Mouse (Mus musculus): Measurements from ENCODE around the gene Ambp. TPM values are rescaled to one million over a fixed set of nuclear protein-coding genes. Genes with fewer than 3 reads are reported as not detected.
A peak's percentile ranks its signal among the peaks of the same experiment; 100 is the strongest.

Ambp gene
- polyA plus RNA-seq (2021): 0.10 TPM

- DNase-seq (ENCODE audit: low read depth, low spot score) (no peak), ATAC-seq (no peak)
- TF ChIP-seq CTCF (IDR thresholded peaks at IDR 0.05): no peak
- ChIA-PET POLR2A (interaction anchor here (0.8 kb wide), 1 partner anchor 13 kb away, joined by 3 read pairs; no protein-coding TSS in a partner anchor), CTCF (interaction anchor here (1.2 kb wide), 1 partner anchor 25 kb away, joined by 3 read pairs; no protein-coding TSS in a partner anchor)
- no peaks in the 10 kb centered on the region for H3K27me3 ChIP-seq
- in situ Hi-C loops (cut with MboI; ENCODE audit: low pct_unique_long_range_greater_than_20kb): loop anchor here (25.0 kb wide), 1 partner anchor 783 kb away; no protein-coding TSS in a partner anchor
These were observed at the start of gene Ambp for GRCm38 (mm10) chr4:63154699-63155098. Ambp (minus strand) TSS chr4:63154799.

- H3K27me3 ChIP-seq: no peaks in the 10 kb centered on the region
- DNase-seq (ENCODE audit: low read depth, low spot score) (no peak), ATAC-seq (no peak)
- in situ Hi-C loops (cut with MboI; ENCODE audit: low pct_unique_long_range_greater_than_20kb): loop anchor here (5.0 kb wide), 1 partner anchor 37 kb away; no protein-coding TSS in a partner anchor
- POLR2A ChIA-PET: no interaction called here
- CTCF ChIA-PET: interaction anchor here (1.3 kb wide), 1 partner anchor 45 kb away, joined by 3 read pairs; no protein-coding TSS in a partner anchor
- no peak for TF ChIP-seq CTCF (IDR thresholded peaks at IDR 0.05)
These were observed 49.3 kb upstream of the Ambp start for GRCm38 (mm10) chr4:63203874-63204273.

GRCm38 (mm10) chr4:63199366-63199765, 44.8 kb upstream of the Ambp start:
- CTCF ChIA-PET: no interaction called here
- H3K27me3 ChIP-seq: no peaks in the 10 kb centered on the region
- DNase-seq (ENCODE audit: low read depth, low spot score): no peak
- POLR2A ChIA-PET: no interaction called here
- no peak for TF ChIP-seq CTCF (IDR thresholded peaks at IDR 0.05)
- ATAC-seq: no peak
- in situ Hi-C loops (cut with MboI; ENCODE audit: low pct_unique_long_range_greater_than_20kb): no loop called here

GRCm38 (mm10) chr4:63194366-63194765, 39.8 kb upstream of the Ambp start:
- TF ChIP-seq CTCF (IDR thresholded peaks at IDR 0.05): no peak
- ChIA-PET POLR2A (no interaction called here), CTCF (no interaction called here)
- no peak for ATAC-seq
- peaks cover 2% of the 10 kb centered on the region for H3K27me3 ChIP-seq
- DNase-seq (ENCODE audit: low read depth, low spot score): no peak
- in situ Hi-C loops (cut with MboI; ENCODE audit: low pct_unique_long_range_greater_than_20kb): no loop called here

GRCm38 (mm10) chr4:63191641-63192040, 37.0 kb upstream of the Ambp start:
- TF ChIP-seq CTCF (IDR thresholded peaks at IDR 0.05): no peak
- in situ Hi-C loops (cut with MboI; ENCODE audit: low pct_unique_long_range_greater_than_20kb): no loop called here
- ATAC-seq (no peak), DNase-seq (ENCODE audit: low read depth, low spot score) (no peak)
- CTCF ChIA-PET: no interaction called here
- POLR2A ChIA-PET: interaction anchor here (0.6 kb wide), 1 partner anchor 52 kb away, joined by 4 read pairs; no protein-coding TSS in a partner anchor
- peaks cover 3% of the 10 kb centered on the region for H3K27me3 ChIP-seq

- DNase-seq (ENCODE audit: low read depth, low spot score) (no peak), ATAC-seq (no peak)
- TF ChIP-seq CTCF (IDR thresholded peaks at IDR 0.05): no peak
- in situ Hi-C loops (cut with MboI; ENCODE audit: low pct_unique_long_range_greater_than_20kb): no loop called here
- POLR2A ChIA-PET: no interaction called here
- H3K27me3 ChIP-seq: peaks cover 3% of the 10 kb centered on the region
- CTCF ChIA-PET: interaction anchor here (1.1 kb wide), 1 partner anchor 28 kb away, joined by 3 read pairs; no protein-coding TSS in a partner anchor
These were observed 31.8 kb upstream of the Ambp start for GRCm38 (mm10) chr4:63186281-63186870.

GRCm38 (mm10) chr4:63181556-63181955, 27.0 kb upstream of the Ambp start:
- ChIA-PET CTCF (interaction anchor here (0.9 to 1.9 kb wide), 4 partner anchors 22 to 189 kb away, joined by 3 to 12 read pairs (median 4); partner anchors contain the start of gene Col27a1), POLR2A (interaction anchor here (0.6 kb wide), 1 partner anchor 326 kb away, joined by 4 read pairs; no protein-coding TSS in a partner anchor)
- no peak for TF ChIP-seq CTCF (IDR thresholded peaks at IDR 0.05)
- H3K27me3 ChIP-seq: no peaks in the 10 kb centered on the region
- DNase-seq (ENCODE audit: low read depth, low spot score) (no peak), ATAC-seq (peak; percentile 39)
- in situ Hi-C loops (cut with MboI; ENCODE audit: low pct_unique_long_range_greater_than_20kb): no loop called here

GRCm38 (mm10) chr4:63171969-63172685, 17.5 kb upstream of the Ambp start, which contains the start of gene Kif12:
Kif12 (minus strand) TSS chr4:63172131.
- H3K27me3 ChIP-seq: no peaks in the 10 kb centered on the region
- no peak for TF ChIP-seq CTCF (IDR thresholded peaks at IDR 0.05)
- in situ Hi-C loops (cut with MboI; ENCODE audit: low pct_unique_long_range_greater_than_20kb): loop anchor here (25.0 kb wide), 1 partner anchor 765 kb away; no protein-coding TSS in a partner anchor
- ChIA-PET POLR2A (interaction anchor here (1.2 kb wide), 1 partner anchor 12 kb away, joined by 4 read pairs; no protein-coding TSS in a partner anchor), CTCF (interaction anchor here (1.0 to 1.8 kb wide), 3 partner anchors 13 to 147 kb away, joined by 4 to 5 read pairs (median 4); partner anchors contain the start of gene Col27a1)
- DNase-seq (ENCODE audit: low read depth, low spot score) (peak; percentile 65), ATAC-seq (peak; percentile 88)

GRCm38 (mm10) chr4:63171122-63171521, 16.5 kb upstream of the Ambp start:
- ChIA-PET POLR2A (interaction anchor here (1.2 kb wide), 1 partner anchor 11 kb away, joined by 4 read pairs; no protein-coding TSS in a partner anchor), CTCF (interaction anchor here (1.0 to 1.8 kb wide), 3 partner anchors 12 to 148 kb away, joined by 3 to 5 read pairs (median 4); no protein-coding TSS in a partner anchor)
- TF ChIP-seq CTCF (IDR thresholded peaks at IDR 0.05): no peak
- DNase-seq (ENCODE audit: low read depth, low spot score): no peak
- in situ Hi-C loops (cut with MboI; ENCODE audit: low pct_unique_long_range_greater_than_20kb): loop anchor here (25.0 kb wide), 1 partner anchor 766 kb away; no protein-coding TSS in a partner anchor
- no peak for ATAC-seq
- H3K27me3 ChIP-seq: no peaks in the 10 kb centered on the region

- in situ Hi-C loops (cut with MboI; ENCODE audit: low pct_unique_long_range_greater_than_20kb): loop anchor here (25.0 kb wide), 1 partner anchor 767 kb away; no protein-coding TSS in a partner anchor
- H3K27me3 ChIP-seq: no peaks in the 10 kb centered on the region
- CTCF ChIA-PET: interaction anchor here (0.9 to 1.0 kb wide), 2 partner anchors 12 to 45 kb away, joined by 3 read pairs; no protein-coding TSS in a partner anchor
- DNase-seq (ENCODE audit: low read depth, low spot score) (no peak), ATAC-seq (no peak)
- POLR2A ChIA-PET: no interaction called here
- TF ChIP-seq CTCF (IDR thresholded peaks at IDR 0.05): no peak
These were observed 15.5 kb upstream of the Ambp start for GRCm38 (mm10) chr4:63170061-63170460.

Measured in Patski (cell line).